Mouse (Mus musculus): ENCODE data around the gene Chn1. TPM values are rescaled to one million over a fixed set of nuclear protein-coding genes. Genes with fewer than 3 reads are reported as not detected.

Gene Chn1
- polyA plus RNA-seq, 1 experiment from 2014 or later = 14.4 TPM

- no peaks in the 10 kb centered on the region for H3K9me3 ChIP-seq (replicated peaks)
- peak overlapping the region; percentile 77 for H3K27ac ChIP-seq (ENCODE audit: poor library complexity, severe bottlenecking)
- H3K4me3 ChIP-seq = no peak overlapping the region
- H3K9ac ChIP-seq = no peak overlapping the region
- WGBS = 44% methylated on average over 4 of the region's 4 CpGs
- no peak for ATAC-seq (ENCODE audit: insufficient number of reproducible peaks, low FRiP score)
- H3K27me3 ChIP-seq (replicated peaks) = no peaks in the 10 kb centered on the region
- H3K4me1 ChIP-seq (replicated peaks) = peaks cover 22% of the 10 kb centered on the region
- no peak overlapping the region for H3K4me2 ChIP-seq
- H3K36me3 ChIP-seq = no peaks in the 10 kb centered on the region
These were observed 106.5 kb downstream of the Chn1 start for GRCm38 (mm10) chr2:73668608-73669007.

GRCm38 (mm10) chr2:73660566-73661134, 114.5 kb downstream of the Chn1 start:
- H3K4me2 ChIP-seq = peak overlapping the region; percentile 65
- no peaks in the 10 kb centered on the region for H3K9me3 ChIP-seq (replicated peaks)
- no peak overlapping the region for H3K9ac ChIP-seq
- H3K27me3 ChIP-seq (replicated peaks) = no peaks in the 10 kb centered on the region
- whole genome bisulfite sequencing = 89% methylated on average over 11 of the region's 11 CpGs
- H3K4me1 ChIP-seq (replicated peaks) = peaks cover 19% of the 10 kb centered on the region
- peak overlapping the region; percentile 30 for H3K4me3 ChIP-seq
- no peak overlapping the region for H3K27ac ChIP-seq (ENCODE audit: poor library complexity, severe bottlenecking)
- H3K36me3 ChIP-seq = no peaks in the 10 kb centered on the region
- peak; percentile 33; the same call in 1 of the 2 replicates for ATAC-seq (ENCODE audit: insufficient number of reproducible peaks, low FRiP score)

- peak; percentile 55; the same call in 1 of the 2 replicates for ATAC-seq (ENCODE audit: insufficient number of reproducible peaks, low FRiP score)
- H3K4me3 ChIP-seq = peak overlapping the region; percentile 30
These were observed 115.2 kb downstream of the Chn1 start for GRCm38 (mm10) chr2:73659726-73660565.

GRCm38 (mm10) chr2:73659041-73659440, 116.1 kb downstream of the Chn1 start:
- Histone ChIP-seq H3K36me3 (no peaks in the 10 kb centered on the region), H3K4me2 (no peak overlapping the region), H3K4me3 (no peak overlapping the region), H3K9ac (no peak overlapping the region), H3K9me3 (replicated peaks) (no peaks in the 10 kb centered on the region), H3K4me1 (replicated peaks) (peaks cover 27% of the 10 kb centered on the region), H3K27me3 (replicated peaks) (no peaks in the 10 kb centered on the region), H3K27ac (ENCODE audit: poor library complexity, severe bottlenecking) (no peak overlapping the region)
- WGBS = 76% methylated on average over 8 of the region's 8 CpGs
- no peak for ATAC-seq (ENCODE audit: insufficient number of reproducible peaks, low FRiP score)

More at GRCm38 (mm10) chr2:73659726-73660565, 115.2 kb downstream of the Chn1 start:
- Histone ChIP-seq H3K4me1 (replicated peaks) (peaks cover 19% of the 10 kb centered on the region), H3K9me3 (replicated peaks) (no peaks in the 10 kb centered on the region), H3K27ac (ENCODE audit: poor library complexity, severe bottlenecking) (peak overlapping the region; percentile 26; the same call in 1 of the 2 replicates), H3K9ac (peak overlapping the region; percentile 26; the same call in 1 of the 2 replicates), H3K27me3 (replicated peaks) (no peaks in the 10 kb centered on the region), H3K4me2 (peak overlapping the region; percentile 65), H3K36me3 (no peaks in the 10 kb centered on the region)
- WGBS = 37% methylated on average over 18 of the region's 18 CpGs

GRCm38 (mm10) chr2:73657961-73658360, 117.2 kb downstream of the Chn1 start:
- Histone ChIP-seq H3K9ac (no peak overlapping the region), H3K27me3 (replicated peaks) (no peaks in the 10 kb centered on the region), H3K36me3 (no peaks in the 10 kb centered on the region), H3K9me3 (replicated peaks) (no peaks in the 10 kb centered on the region), H3K4me3 (no peak overlapping the region), H3K27ac (ENCODE audit: poor library complexity, severe bottlenecking) (no peak overlapping the region), H3K4me2 (no peak overlapping the region), H3K4me1 (replicated peaks) (peaks cover 27% of the 10 kb centered on the region)
- no peak for ATAC-seq (ENCODE audit: insufficient number of reproducible peaks, low FRiP score)
- 86% methylated on average over 3 of the region's 3 CpGs for WGBS

- ATAC-seq (ENCODE audit: insufficient number of reproducible peaks, low FRiP score) = no peak
- no peaks in the 10 kb centered on the region for H3K9me3 ChIP-seq (replicated peaks)
- no peak overlapping the region for H3K4me3 ChIP-seq
- no peaks in the 10 kb centered on the region for H3K27me3 ChIP-seq (replicated peaks)
- H3K4me2 ChIP-seq = no peak overlapping the region
- peaks cover 27% of the 10 kb centered on the region for H3K4me1 ChIP-seq (replicated peaks)
- no peak overlapping the region for H3K9ac ChIP-seq
- 54% methylated on average over 7 of the region's 7 CpGs for WGBS
- no peak overlapping the region for H3K27ac ChIP-seq (ENCODE audit: poor library complexity, severe bottlenecking)
- no peaks in the 10 kb centered on the region for H3K36me3 ChIP-seq
These were observed 118.0 kb downstream of the Chn1 start for GRCm38 (mm10) chr2:73657151-73657550.

GRCm38 (mm10) chr2:73655663-73656062, 119.5 kb downstream of the Chn1 start:
- no peaks in the 10 kb centered on the region for H3K27me3 ChIP-seq (replicated peaks)
- no peak overlapping the region for H3K9ac ChIP-seq
- no peak overlapping the region for H3K4me2 ChIP-seq
- 71% methylated on average over 4 of the region's 4 CpGs for WGBS
- no peaks in the 10 kb centered on the region for H3K9me3 ChIP-seq (replicated peaks)
- no peaks in the 10 kb centered on the region for H3K36me3 ChIP-seq
- no peak overlapping the region for H3K27ac ChIP-seq (ENCODE audit: poor library complexity, severe bottlenecking)
- ATAC-seq (ENCODE audit: insufficient number of reproducible peaks, low FRiP score) = no peak
- no peak overlapping the region for H3K4me3 ChIP-seq
- peaks cover 22% of the 10 kb centered on the region for H3K4me1 ChIP-seq (replicated peaks)

GRCm38 (mm10) chr2:73654892-73655243, 120.3 kb downstream of the Chn1 start:
- Histone ChIP-seq H3K36me3 (no peaks in the 10 kb centered on the region), H3K4me3 (no peak overlapping the region), H3K4me1 (replicated peaks) (peaks cover 18% of the 10 kb centered on the region), H3K4me2 (no peak overlapping the region), H3K27me3 (replicated peaks) (no peaks in the 10 kb centered on the region), H3K9me3 (replicated peaks) (no peaks in the 10 kb centered on the region), H3K9ac (peak overlapping the region; percentile 2; the same call in 1 of the 2 replicates), H3K27ac (ENCODE audit: poor library complexity, severe bottlenecking) (peak overlapping the region; percentile 72)
- no peak for ATAC-seq (ENCODE audit: insufficient number of reproducible peaks, low FRiP score)
- WGBS = 55% methylated on average over 1 of the region's 1 CpGs

- H3K9ac ChIP-seq = peak overlapping the region; percentile 2; the same call in 1 of the 2 replicates
- 55% methylated on average over 4 of the region's 4 CpGs for WGBS
- H3K9me3 ChIP-seq (replicated peaks) = no peaks in the 10 kb centered on the region
- H3K4me3 ChIP-seq = no peak overlapping the region
- ATAC-seq (ENCODE audit: insufficient number of reproducible peaks, low FRiP score) = no peak
- H3K4me1 ChIP-seq (replicated peaks) = peaks cover 15% of the 10 kb centered on the region
- no peaks in the 10 kb centered on the region for H3K36me3 ChIP-seq
- peak overlapping the region; percentile 72 for H3K27ac ChIP-seq (ENCODE audit: poor library complexity, severe bottlenecking)
- H3K4me2 ChIP-seq = no peak overlapping the region
- no peaks in the 10 kb centered on the region for H3K27me3 ChIP-seq (replicated peaks)
These were observed 120.9 kb downstream of the Chn1 start for GRCm38 (mm10) chr2:73654059-73654891.

GRCm38 (mm10) chr2:73637688-73638087, 137.5 kb downstream of the Chn1 start:
- no peak overlapping the region for H3K9ac ChIP-seq
- no peak overlapping the region for H3K4me2 ChIP-seq
- H3K4me3 ChIP-seq = no peak overlapping the region
- no peak overlapping the region for H3K27ac ChIP-seq (ENCODE audit: poor library complexity, severe bottlenecking)
- H3K9me3 ChIP-seq (replicated peaks) = no peaks in the 10 kb centered on the region
- H3K36me3 ChIP-seq = 0 out of 2 replicates have a peak, but pooled peaks cover 3% of the 10 kb centered on the region
- WGBS = 94% methylated on average over 6 of the region's 6 CpGs
- H3K27me3 ChIP-seq (replicated peaks) = no peaks in the 10 kb centered on the region
- no peak for ATAC-seq (ENCODE audit: insufficient number of reproducible peaks, low FRiP score)
- H3K4me1 ChIP-seq (replicated peaks) = no peaks in the 10 kb centered on the region

GRCm38 (mm10) chr2:73636387-73636786, 138.8 kb downstream of the Chn1 start:
- Histone ChIP-seq H3K4me2 (no peak overlapping the region), H3K4me1 (replicated peaks) (peaks cover 3% of the 10 kb centered on the region; the same call in 1 of the 2 replicates), H3K4me3 (no peak overlapping the region), H3K36me3 (peaks cover 7% of the 10 kb centered on the region), H3K27me3 (replicated peaks) (no peaks in the 10 kb centered on the region), H3K27ac (ENCODE audit: poor library complexity, severe bottlenecking) (no peak overlapping the region), H3K9me3 (replicated peaks) (no peaks in the 10 kb centered on the region), H3K9ac (no peak overlapping the region)
- ATAC-seq (ENCODE audit: insufficient number of reproducible peaks, low FRiP score) = no peak
- 71% methylated on average over 3 of the region's 3 CpGs for WGBS
